Mouse (Mus musculus) megakaryocyte-erythroid progenitor cell, adult 5-6 weeks (primary cell): ENCODE measurements at regions not wholly inside any gene's neighbourhood (a gene's known extent, or its start where the extent isn't known, plus 50 kb on each side); places are given as distances from the start of the nearest gene placed in this dataset.

Experiments
- ATAC-seq: replicated peaks from 2 replicates; pipeline ENCODE4 v1.8.0; 2016; ENCODE audit warnings: mild to moderate bottlenecking, inconsistent platforms; ENCODE audit not compliant: severe bottlenecking, poor library complexity, low FRiP score, low TSS enrichment

GRCm38 (mm10) chr3:40472766-40473165, 58.3 kb upstream of the Intu start:
- no peak for ATAC-seq

- ATAC-seq = peak; percentile 96
These were observed 50.7 kb upstream of the Intu start for GRCm38 (mm10) chr3:40480258-40480951.
